Mouse (Mus musculus) ovary, adult 2 months (tissue): ENCODE measurements around the gene Spdye4c. TPM values are rescaled to one million over a fixed set of nuclear protein-coding genes. Genes with fewer than 3 reads are reported as not detected.

Experiments used
- polyA plus RNA-seq: library from polyadenylated mRNA; depleted of rRNA; stranded (reverse); fragments of >200 nt; gene quantifications from 2 replicates; pipeline ENCODE4 v1.2.3, GENCODE M21; 2012; rRNA removed

The Spdye4c gene
- polyA plus RNA-seq, result not detected in 2 replicates

DNA sequence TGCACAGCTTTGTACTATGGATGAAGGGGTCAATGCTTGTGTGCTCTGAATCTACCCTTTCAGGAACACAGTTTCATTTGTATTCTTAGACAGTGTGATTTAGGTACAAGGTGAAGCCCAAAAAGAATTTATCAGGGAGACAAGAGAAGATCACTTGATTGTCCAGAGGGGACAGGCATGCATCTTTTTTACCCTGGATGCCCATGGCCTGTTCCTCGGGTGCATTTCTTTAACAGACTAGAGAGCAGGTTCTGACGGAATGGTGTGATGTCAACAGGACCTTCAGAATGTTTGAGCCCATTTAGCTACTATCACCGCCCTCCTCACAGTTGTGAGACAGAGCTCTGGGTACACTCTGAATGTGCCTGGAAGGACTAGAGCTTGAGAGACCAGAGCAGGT is at the start of gene Spdye4c:
Gene Spdye4c (plus strand): TSS at position 301 of the 400 bp plus-strand sequence.

Other genes with a start within 250 kb of the Spdye4c start
- 37.7 and 54.2 TPM in 2 replicates for gene Anapc1, start 96.2 kb downstream of the Spdye4c start, polyA plus RNA-seq
- 2.5 and 3.2 TPM in 2 replicates for gene Mertk, start 107.7 kb downstream of the Spdye4c start, polyA plus RNA-seq
- gene Tmem87b, start 226.9 kb downstream of the Spdye4c start, polyA plus RNA-seq, result 14.2 and 15.5 TPM in 2 replicates